Mouse (Mus musculus): Measurements from ENCODE around the gene Cox7a2l. TPM values are rescaled to one million over a fixed set of nuclear protein-coding genes. Genes with fewer than 3 reads are reported as not detected.

The Cox7a2l gene
- polyA plus RNA-seq, 1 experiment from 2014 or later: 182 TPM

GRCm38 (mm10) chr17:83514213-83514701, 2.9 kb downstream of the Cox7a2l start:
- under 1% methylated on average over 33 of the region's 33 CpGs for WGBS

DNA sequence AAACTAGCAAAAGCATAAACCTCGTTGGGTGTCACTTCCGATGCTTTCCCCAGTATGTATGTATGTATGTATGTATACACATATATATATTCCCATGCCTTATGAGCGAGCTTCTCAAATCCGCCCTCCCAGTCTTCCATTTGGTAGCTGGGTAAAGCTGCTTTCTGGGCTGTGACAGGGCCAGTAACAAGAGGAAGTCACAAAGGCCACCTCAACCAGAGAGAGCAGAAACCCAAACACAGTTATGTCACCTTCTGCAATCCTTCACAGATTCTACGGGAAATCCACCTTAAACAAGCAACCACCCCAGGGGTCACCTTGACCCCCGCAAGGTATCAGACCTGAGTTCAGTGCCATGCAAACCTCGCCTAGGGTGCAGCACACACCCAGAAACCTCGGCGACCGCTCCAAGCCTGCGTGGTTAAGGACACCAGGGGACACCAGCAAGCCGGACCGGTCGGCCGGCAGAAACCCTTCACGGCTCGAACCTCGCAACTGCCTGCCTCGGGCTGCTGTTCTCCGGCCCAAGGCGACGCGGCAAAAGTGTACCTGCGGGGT, 3.4 kb downstream of the Cox7a2l start:
- H3K27me3 ChIP-seq (ENCODE audit: control insufficient read depth, insufficient read depth, low read length): no peaks in the 10 kb centered on the region
- H3K4me2 ChIP-seq: peak overlapping the region; percentile 76
- H3K36me3 ChIP-seq (ENCODE audit: control insufficient read depth, insufficient read depth, low read length): no peaks in the 10 kb centered on the region
- DNase-seq (ENCODE audit: low spot score, missing footprints): no peak
- peak; percentile 51; the same call in 1 of the 2 replicates for ATAC-seq (ENCODE audit: low FRiP score)
- H3K27ac ChIP-seq (ENCODE audit: low read depth, low read length): peak overlapping the region; percentile 30; the same call in 1 of the 2 replicates
- 2% methylated on average over 24 of the region's 24 CpGs for WGBS
- H3K9ac ChIP-seq (ENCODE audit: low read length): peak overlapping the region; percentile 90
- H3K4me3 ChIP-seq (ENCODE audit: low read depth, low read length): peak overlapping the region; percentile 92
- peaks cover 8% of the 10 kb centered on the region for H3K4me1 ChIP-seq (ENCODE audit: control insufficient read depth, insufficient read depth, low read length)
- H3K9me3 ChIP-seq (ENCODE audit: control insufficient read depth, low read length): no peaks in the 10 kb centered on the region

More at GRCm38 (mm10) chr17:83514213-83514701, 2.9 kb downstream of the Cox7a2l start:
- Histone ChIP-seq H3K36me3 (ENCODE audit: control insufficient read depth, insufficient read depth, low read length) (no peaks in the 10 kb centered on the region), H3K4me2 (peak overlapping the region; percentile 76), H3K9me3 (ENCODE audit: control insufficient read depth, low read length) (no peaks in the 10 kb centered on the region), H3K4me1 (ENCODE audit: control insufficient read depth, insufficient read depth, low read length) (peaks cover 8% of the 10 kb centered on the region), H3K27ac (ENCODE audit: low read depth, low read length) (peak overlapping the region; percentile 30), H3K27me3 (ENCODE audit: control insufficient read depth, insufficient read depth, low read length) (no peaks in the 10 kb centered on the region), H3K4me3 (ENCODE audit: low read depth, low read length) (peak overlapping the region; percentile 92), H3K9ac (ENCODE audit: low read length) (peak overlapping the region; percentile 90)
- ATAC-seq (ENCODE audit: low FRiP score) (peak; percentile 99), DNase-seq (ENCODE audit: low spot score, missing footprints) (peak; percentile 100)

GRCm38 (mm10) chr17:83512130-83512529, 5.0 kb downstream of the Cox7a2l start:
- no peak overlapping the region for H3K4me3 ChIP-seq (ENCODE audit: low read depth, low read length)
- 94% methylated on average over 3 of the region's 3 CpGs for WGBS
- no peak overlapping the region for H3K4me2 ChIP-seq
- no peak for DNase-seq (ENCODE audit: low spot score, missing footprints)
- H3K27ac ChIP-seq (ENCODE audit: low read depth, low read length): no peak overlapping the region
- H3K27me3 ChIP-seq (ENCODE audit: control insufficient read depth, insufficient read depth, low read length): no peaks in the 10 kb centered on the region
- H3K9me3 ChIP-seq (ENCODE audit: control insufficient read depth, low read length): no peaks in the 10 kb centered on the region
- no peak overlapping the region for H3K9ac ChIP-seq (ENCODE audit: low read length)
- no peak for ATAC-seq (ENCODE audit: low FRiP score)
- peaks cover 8% of the 10 kb centered on the region for H3K4me1 ChIP-seq (ENCODE audit: control insufficient read depth, insufficient read depth, low read length)
- no peaks in the 10 kb centered on the region for H3K36me3 ChIP-seq (ENCODE audit: control insufficient read depth, insufficient read depth, low read length)

DNA sequence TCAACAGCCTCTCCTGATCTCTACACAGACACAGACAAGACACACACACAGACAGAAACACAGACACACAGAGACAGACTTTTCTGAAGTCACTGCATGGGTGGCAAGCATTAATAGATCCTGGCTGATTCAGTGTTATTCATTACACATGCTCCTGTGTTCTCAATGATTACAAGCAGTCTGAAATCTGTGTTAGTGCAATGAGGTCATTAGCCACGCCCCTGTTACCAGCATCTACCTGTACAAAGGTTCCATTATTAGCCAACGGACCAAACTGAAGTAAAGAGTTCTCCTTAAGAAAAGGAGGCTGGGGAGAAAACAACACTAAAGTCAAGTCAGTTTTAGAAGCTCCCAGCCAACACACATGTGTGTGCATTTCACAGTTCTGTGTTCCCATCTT, 13.4 kb downstream of the Cox7a2l start:
- no peaks in the 10 kb centered on the region for H3K4me1 ChIP-seq (ENCODE audit: control insufficient read depth, insufficient read depth, low read length)
- H3K27me3 ChIP-seq (ENCODE audit: control insufficient read depth, insufficient read depth, low read length): no peaks in the 10 kb centered on the region
- no peak overlapping the region for H3K4me2 ChIP-seq
- H3K27ac ChIP-seq (ENCODE audit: low read depth, low read length): no peak overlapping the region
- no peak for DNase-seq (ENCODE audit: low spot score, missing footprints)
- no peaks in the 10 kb centered on the region for H3K9me3 ChIP-seq (ENCODE audit: control insufficient read depth, low read length)
- no peak for ATAC-seq (ENCODE audit: low FRiP score)
- peaks cover 13% of the 10 kb centered on the region; the same call in 1 of the 2 replicates for H3K36me3 ChIP-seq (ENCODE audit: control insufficient read depth, insufficient read depth, low read length)
- 88% methylated on average over 2 of the region's 2 CpGs for WGBS
- H3K4me3 ChIP-seq (ENCODE audit: low read depth, low read length): no peak overlapping the region
- H3K9ac ChIP-seq (ENCODE audit: low read length): no peak overlapping the region

- whole genome bisulfite sequencing: 92% methylated on average over 4 of the region's 4 CpGs
- no peak for ATAC-seq (ENCODE audit: low FRiP score)
- peak; percentile 67 for DNase-seq (ENCODE audit: low spot score, missing footprints)
- Histone ChIP-seq H3K36me3 (ENCODE audit: control insufficient read depth, insufficient read depth, low read length) (peaks cover 17% of the 10 kb centered on the region; the same call in 1 of the 2 replicates), H3K4me2 (no peak overlapping the region), H3K4me1 (ENCODE audit: control insufficient read depth, insufficient read depth, low read length) (no peaks in the 10 kb centered on the region), H3K9me3 (ENCODE audit: control insufficient read depth, low read length) (no peaks in the 10 kb centered on the region; the same call in 1 of the 2 replicates), H3K27ac (ENCODE audit: low read depth, low read length) (no peak overlapping the region), H3K4me3 (ENCODE audit: low read depth, low read length) (no peak overlapping the region), H3K27me3 (ENCODE audit: control insufficient read depth, insufficient read depth, low read length) (no peaks in the 10 kb centered on the region), H3K9ac (ENCODE audit: low read length) (no peak overlapping the region)
Measured at GRCm38 (mm10) chr17:83499692-83500091, 17.4 kb downstream of the Cox7a2l start.

- no peaks in the 10 kb centered on the region; the same call in 1 of the 2 replicates for H3K9me3 ChIP-seq (ENCODE audit: control insufficient read depth, low read length)
- DNase-seq (ENCODE audit: low spot score, missing footprints): peak; percentile 51
- 91% methylated on average over 5 of the region's 5 CpGs for WGBS
- H3K9ac ChIP-seq (ENCODE audit: low read length): no peak overlapping the region
- no peaks in the 10 kb centered on the region for H3K4me1 ChIP-seq (ENCODE audit: control insufficient read depth, insufficient read depth, low read length)
- H3K4me3 ChIP-seq (ENCODE audit: low read depth, low read length): no peak overlapping the region
- no peak overlapping the region for H3K27ac ChIP-seq (ENCODE audit: low read depth, low read length)
- H3K36me3 ChIP-seq (ENCODE audit: control insufficient read depth, insufficient read depth, low read length): peaks cover 17% of the 10 kb centered on the region; the same call in 1 of the 2 replicates
- ATAC-seq (ENCODE audit: low FRiP score): no peak
- H3K27me3 ChIP-seq (ENCODE audit: control insufficient read depth, insufficient read depth, low read length): no peaks in the 10 kb centered on the region
- no peak overlapping the region for H3K4me2 ChIP-seq
Measured at GRCm38 (mm10) chr17:83498889-83499288, 18.2 kb downstream of the Cox7a2l start.

- no peaks in the 10 kb centered on the region for H3K4me1 ChIP-seq (ENCODE audit: control insufficient read depth, insufficient read depth, low read length)
- H3K27me3 ChIP-seq (ENCODE audit: control insufficient read depth, insufficient read depth, low read length): no peaks in the 10 kb centered on the region
- ATAC-seq (ENCODE audit: low FRiP score): peak; percentile 35; the same call in 1 of the 2 replicates
- WGBS: 68% methylated on average over 3 of the region's 3 CpGs
- H3K9ac ChIP-seq (ENCODE audit: low read length): no peak overlapping the region
- no peak for DNase-seq (ENCODE audit: low spot score, missing footprints)
- H3K27ac ChIP-seq (ENCODE audit: low read depth, low read length): no peak overlapping the region
- no peak overlapping the region for H3K4me3 ChIP-seq (ENCODE audit: low read depth, low read length)
- no peak overlapping the region for H3K4me2 ChIP-seq
- H3K9me3 ChIP-seq (ENCODE audit: control insufficient read depth, low read length): no peaks in the 10 kb centered on the region; the same call in 1 of the 2 replicates
- H3K36me3 ChIP-seq (ENCODE audit: control insufficient read depth, insufficient read depth, low read length): no peaks in the 10 kb centered on the region
Measured at GRCm38 (mm10) chr17:83487762-83488161, 29.4 kb downstream of the Cox7a2l start.

DNA sequence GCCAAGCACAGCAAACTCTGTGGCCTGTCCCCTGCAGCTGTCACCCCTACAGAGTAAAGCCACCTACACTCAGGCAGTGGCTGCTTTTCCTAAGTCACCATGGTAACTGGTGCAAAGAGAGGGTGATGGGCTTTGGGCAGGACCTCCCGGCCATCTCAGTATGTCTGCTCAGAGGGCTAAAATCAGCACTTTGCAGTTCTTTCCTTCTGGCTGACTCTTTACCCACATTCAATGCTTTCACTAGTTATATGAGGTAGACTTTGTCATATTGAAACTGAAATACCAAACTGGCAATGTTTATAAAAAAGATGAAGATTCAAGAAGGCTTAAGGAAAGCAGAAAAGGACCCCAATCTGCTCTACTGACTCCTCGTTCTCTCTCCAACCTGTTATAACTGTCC, 33.3 kb downstream of the Cox7a2l start:
- no peaks in the 10 kb centered on the region for H3K4me1 ChIP-seq (ENCODE audit: control insufficient read depth, insufficient read depth, low read length)
- H3K9ac ChIP-seq (ENCODE audit: low read length): no peak overlapping the region
- WGBS: 76% methylated on average over 2 of the region's 2 CpGs
- 0 out of 2 replicates have a peak, but pooled peaks cover 2% of the 10 kb centered on the region for H3K36me3 ChIP-seq (ENCODE audit: control insufficient read depth, insufficient read depth, low read length)
- ATAC-seq (ENCODE audit: low FRiP score): no peak
- no peak overlapping the region for H3K27ac ChIP-seq (ENCODE audit: low read depth, low read length)
- no peak overlapping the region for H3K4me3 ChIP-seq (ENCODE audit: low read depth, low read length)
- peak; percentile 54 for DNase-seq (ENCODE audit: low spot score, missing footprints)
- H3K27me3 ChIP-seq (ENCODE audit: control insufficient read depth, insufficient read depth, low read length): no peaks in the 10 kb centered on the region
- no peak overlapping the region for H3K4me2 ChIP-seq
- H3K9me3 ChIP-seq (ENCODE audit: control insufficient read depth, low read length): no peaks in the 10 kb centered on the region

- Histone ChIP-seq H3K9me3 (ENCODE audit: control insufficient read depth, low read length) (no peaks in the 10 kb centered on the region), H3K27me3 (ENCODE audit: control insufficient read depth, insufficient read depth, low read length) (no peaks in the 10 kb centered on the region), H3K4me2 (no peak overlapping the region), H3K9ac (ENCODE audit: low read length) (no peak overlapping the region), H3K36me3 (ENCODE audit: control insufficient read depth, insufficient read depth, low read length) (peaks cover 7% of the 10 kb centered on the region), H3K27ac (ENCODE audit: low read depth, low read length) (no peak overlapping the region), H3K4me3 (ENCODE audit: low read depth, low read length) (no peak overlapping the region), H3K4me1 (ENCODE audit: control insufficient read depth, insufficient read depth, low read length) (no peaks in the 10 kb centered on the region)
- WGBS: 91% methylated on average over 7 of the region's 7 CpGs
- no peak for DNase-seq (ENCODE audit: low spot score, missing footprints)
- ATAC-seq (ENCODE audit: low FRiP score): no peak
Measured at GRCm38 (mm10) chr17:83482817-83483536, 34.2 kb downstream of the Cox7a2l start.
